Mouse (Mus musculus): ENCODE measurements at regions not wholly inside any gene's neighbourhood (a gene's known extent, or its start where the extent isn't known, plus 50 kb on each side); places are given as distances from the start of the nearest gene placed in this dataset.

- DNase-seq (ENCODE audit: low spot score) = no peak
Measured at GRCm38 (mm10) chr2:128523425-128524108, 67.4 kb upstream of the Spdye4c start.

DNA sequence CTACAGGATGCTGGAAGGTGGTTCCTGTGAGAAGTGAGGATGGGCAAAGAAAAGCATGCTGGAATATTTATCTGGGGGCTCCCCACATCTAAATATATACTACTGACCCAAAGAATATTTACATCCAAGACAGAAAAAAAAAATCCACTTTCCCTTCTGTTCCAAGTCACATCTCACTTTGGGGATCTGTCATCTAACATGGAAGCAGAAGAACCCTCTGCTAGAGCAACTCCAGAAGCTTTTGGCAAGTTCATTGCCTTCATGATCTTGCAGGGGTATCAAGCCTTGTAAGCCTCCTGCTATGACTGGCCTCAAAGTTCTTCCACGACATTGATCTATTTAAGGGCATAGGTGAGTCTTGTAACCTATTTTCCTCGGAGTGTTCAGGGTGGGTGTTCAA, 64.9 kb upstream of the Spdye4c start:
- no peak for DNase-seq (ENCODE audit: low spot score)

DNA sequence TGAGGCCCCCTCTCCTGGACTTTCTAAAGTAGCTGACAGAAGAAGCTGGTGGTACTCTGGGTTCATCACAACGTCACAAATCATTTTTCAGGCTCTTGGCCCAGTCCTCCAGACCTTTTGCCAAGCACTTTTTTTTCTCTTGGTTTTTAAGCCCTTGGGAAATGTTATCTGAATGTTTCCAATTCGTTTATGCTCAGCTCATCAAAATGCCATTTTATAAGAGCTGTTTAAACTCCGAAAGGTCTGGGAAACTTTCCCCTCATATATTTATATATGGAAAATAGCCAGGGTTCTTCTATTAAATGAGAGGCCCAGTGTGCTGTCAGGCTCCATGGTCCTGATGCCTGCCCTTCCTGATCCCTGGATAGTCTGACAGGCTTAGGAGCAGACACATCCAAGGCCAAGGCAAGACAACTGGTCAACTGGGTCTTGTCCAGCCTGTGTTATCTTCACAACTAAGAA, 64.1 kb upstream of the Spdye4c start:
- no peak for DNase-seq (ENCODE audit: low spot score)

- DNase-seq (ENCODE audit: low spot score) = no peak
Measured at GRCm38 (mm10) chr2:128536294-128536693, 54.7 kb upstream of the Spdye4c start.

DNA sequence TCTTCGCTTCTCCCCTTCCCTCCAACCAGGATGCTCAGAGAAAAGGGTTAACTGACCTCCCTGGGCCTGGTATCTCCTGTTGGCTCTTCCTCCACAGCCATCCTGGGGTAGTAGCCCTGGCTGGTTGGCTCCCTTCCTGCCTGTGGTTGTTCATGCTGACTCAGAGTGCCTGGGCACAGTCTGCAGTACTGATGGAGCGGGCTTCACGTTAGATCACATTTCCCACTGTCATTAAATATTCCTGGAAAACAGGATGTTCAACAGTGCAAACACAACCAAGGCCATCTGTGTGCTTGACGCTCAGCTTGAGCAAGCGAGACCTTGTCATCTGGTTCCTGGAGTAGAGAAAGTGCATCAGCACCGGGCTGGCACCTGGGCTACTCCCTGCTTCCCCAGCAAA, 53.6 kb upstream of the Spdye4c start:
- no peak for DNase-seq (ENCODE audit: low spot score)

DNA sequence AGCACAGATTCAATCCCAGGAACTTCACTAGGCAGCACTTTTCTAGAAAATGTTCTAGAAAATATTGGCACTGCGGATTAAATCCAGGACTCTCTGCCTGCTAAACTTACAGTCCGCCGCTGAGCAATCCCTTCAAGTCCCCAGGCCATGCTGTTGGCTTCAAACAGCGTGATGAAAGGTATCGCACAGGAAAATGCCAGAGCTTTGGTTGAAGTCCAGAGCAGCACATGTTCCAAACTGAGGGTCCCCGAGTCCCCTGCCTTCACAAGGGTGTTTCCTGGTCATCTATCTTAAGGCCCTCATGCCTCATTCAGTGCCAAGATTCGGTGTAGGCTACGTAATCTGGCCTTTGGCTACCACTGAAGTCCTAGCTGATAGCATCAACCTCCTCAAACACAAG, 52.3 kb upstream of the Spdye4c start:
- no peak for DNase-seq (ENCODE audit: low spot score)

Measured in thymus, postnatal 0 days (tissue).